Mouse (Mus musculus) MEL (cell line): Measurements from ENCODE around the gene Otogl.

Experiments used
- BHLHE40 ChIP-seq: IDR thresholded peaks from 2 replicates; pipeline ENCODE4 v1.6.1; 2012; ENCODE audit warnings: low read depth, mild to moderate bottlenecking, inconsistent platforms, low read length, improper control_type of control experiment, borderline replicate concordance
- CTCF ChIP-seq, 3 experiments: IDR thresholded peaks in 2 of 3; conservative IDR thresholded peaks in 1 of 3; 2 replicates each; pipeline ENCODE4 v1.5.1; 2011 to 2012; ENCODE audit warnings: low read length in 3 of 3, low read depth in 2 of 3, mild to moderate bottlenecking in 2 of 3, improper control_type of control experiment in 1 of 3, inconsistent platforms in 1 of 3, mixed read lengths in 1 of 3, moderate library complexity in 1 of 3; ENCODE audit not compliant: control insufficient read depth in 1 of 3, insufficient read depth in 1 of 3, poor library complexity in 1 of 3, severe bottlenecking in 1 of 3
- GATA1 ChIP-seq: IDR thresholded peaks from 2 replicates; pipeline ENCODE4 v1.6.1; 2011; ENCODE audit warnings: low read depth, low read length, improper control_type of control experiment
- HCFC1 ChIP-seq: IDR thresholded peaks from 2 replicates; pipeline ENCODE4 v1.6.1; 2012; ENCODE audit warnings: low read depth, mild to moderate bottlenecking, inconsistent platforms, low read length, improper control_type of control experiment, moderate library complexity
- MAZ ChIP-seq: IDR thresholded peaks from 2 replicates; pipeline ENCODE4 v1.6.1; 2012; ENCODE audit warnings: low read depth, mild to moderate bottlenecking, inconsistent platforms, low read length, improper control_type of control experiment
- POLR2A ChIP-seq, 2 experiments: IDR thresholded peaks; 2 replicates each; pipeline ENCODE4 v1.6.1; 2011 to 2012; ENCODE audit warnings: low read length in 2 of 2, mild to moderate bottlenecking in 2 of 2, control low read depth in 1 of 2, improper control_type of control experiment in 1 of 2, low read depth in 1 of 2, moderate library complexity in 1 of 2; ENCODE audit not compliant: control insufficient read depth in 1 of 2, insufficient read depth in 1 of 2, poor library complexity in 1 of 2
- USF1 ChIP-seq: IDR thresholded peaks from 2 replicates; pipeline ENCODE4 v1.6.1; 2014; ENCODE audit warnings: low read depth, mild to moderate bottlenecking, inconsistent platforms, low read length, improper control_type of control experiment, moderate library complexity
- ZC3H11A ChIP-seq: IDR thresholded peaks from 2 replicates; pipeline ENCODE4 v1.6.1; 2012; ENCODE audit warnings: low read depth, mild to moderate bottlenecking, inconsistent platforms, low read length, improper control_type of control experiment

DNA sequence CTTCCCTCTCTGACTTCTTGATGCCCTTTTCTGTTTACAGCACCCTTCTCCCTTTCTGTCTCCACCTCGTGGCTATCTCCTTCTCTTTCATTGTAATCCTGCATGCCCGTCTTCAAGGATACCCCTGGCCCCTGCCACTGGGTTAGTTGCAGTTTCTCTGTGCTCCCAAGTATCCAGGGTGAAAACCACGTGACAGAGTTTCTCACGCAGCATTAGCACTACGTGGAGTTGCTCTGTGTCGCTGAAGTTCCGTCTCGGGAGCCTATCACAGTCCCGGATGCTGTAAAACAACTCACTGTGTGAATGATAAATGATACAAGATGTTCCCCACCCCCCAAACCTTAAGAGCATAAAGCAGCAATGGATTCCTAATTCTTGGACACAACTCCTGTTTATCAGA, 165.2 kb downstream of the Otogl start:
- no peak for TF ChIP-seq CTCF (IDR thresholded peaks at IDR 0.05 in 2 of 3, conservative IDR thresholded peaks at IDR 0.05 in 1 of 3; ENCODE audit: control insufficient read depth in 1 of 3, insufficient read depth in 1 of 3, low read depth in 2 of 3, low read length in 3 of 3, poor library complexity in 1 of 3, severe bottlenecking in 1 of 3)
- TF ChIP-seq USF1 = no peak
- no peak for TF ChIP-seq GATA1
- no peak for TF ChIP-seq BHLHE40
- TF ChIP-seq MAZ = no peak
- no peak for TF ChIP-seq POLR2A (IDR thresholded peaks at IDR 0.05; ENCODE audit: control insufficient read depth in 1 of 2, insufficient read depth in 1 of 2, low read depth in 1 of 2, low read length in 2 of 2, poor library complexity in 1 of 2)
- TF ChIP-seq ZC3H11A = no peak
- no peak for TF ChIP-seq HCFC1
